Mouse (Mus musculus) liver, postnatal 0 days (tissue): ENCODE results near the gene D16Ertd472e. TPM values are rescaled to one million over a fixed set of nuclear protein-coding genes. Genes with fewer than 3 reads are reported as not detected.

ENCODE experiments used
- ATAC-seq: fragments of 200-750 bp; cut with Nextera tagmentation; 2 replicates; pipeline ENCODE4 v1.8.0; 2017; ENCODE audit warnings: mild to moderate bottlenecking, moderate library complexity
- DNase-seq: peaks from one replicate; pipeline ENCODE4 v3.0.0-alpha.2; 2016
- H3K27ac ChIP-seq: fragments of 300-500 bp; sonication (generic); 2 replicates; pipeline ENCODE4 v1.5.1; 2014; ENCODE audit warnings: antibody characterized with exemption, moderate library complexity, mild to moderate bottlenecking, low read depth
- H3K27me3 ChIP-seq: fragments of 300-500 bp; sonication (generic); 2 replicates; pipeline ENCODE4 v1.6.1; 2014; ENCODE audit warnings: low read length, control low read depth, mixed read lengths; ENCODE audit not compliant: insufficient read depth
- H3K36me3 ChIP-seq: fragments of 300-500 bp; sonication (generic); replicated peaks from 2 replicates; pipeline ENCODE4 v1.6.1; 2014; ENCODE audit warnings: mild to moderate bottlenecking, control low read depth, low read length, moderate library complexity, mixed read lengths; ENCODE audit not compliant: insufficient read depth
- H3K4me1 ChIP-seq: fragments of 300-500 bp; sonication (generic); 2 replicates; pipeline ENCODE4 v1.6.1; 2014; ENCODE audit warnings: antibody characterized with exemption, mild to moderate bottlenecking, control low read depth; ENCODE audit not compliant: insufficient read depth
- H3K4me2 ChIP-seq: fragments of 300-500 bp; sonication (generic); 2 replicates; pipeline ENCODE4 v1.6.1; 2014; ENCODE audit warnings: low read depth, mild to moderate bottlenecking, low read length, moderate library complexity, mixed read lengths
- H3K4me3 ChIP-seq: fragments of 300-500 bp; sonication (generic); 2 replicates; pipeline ENCODE4 v1.5.1; 2014; ENCODE audit warnings: low read depth, low read length
- H3K9ac ChIP-seq: fragments of 300-500 bp; sonication (generic); replicated peaks from 2 replicates; pipeline ENCODE4 v1.6.1; 2014; ENCODE audit warnings: mild to moderate bottlenecking, moderate library complexity
- H3K9me3 ChIP-seq: fragments of 300-500 bp; sonication (generic); 2 replicates; pipeline ENCODE4 v1.6.1; 2016; ENCODE audit warnings: mild to moderate bottlenecking, control low read depth, low read length, mixed read lengths
- CTCF ChIP-seq: sonication (generic); IDR thresholded peaks from 2 replicates; pipeline ENCODE4 v1.5.1; 2016; ENCODE audit warnings: antibody characterized with exemption, low read depth
- EP300 ChIP-seq: IDR thresholded peaks from 2 replicates; pipeline ENCODE4 v1.6.1; 2016; ENCODE audit warnings: antibody characterized with exemption, low read depth, mild to moderate bottlenecking
- WGBS: fragments of 180-500 bp; shearing (Covaris S2); extraction: QIAGEN DNeasy Blood & Tissue Kit; methylation state at CpG from one replicate; pipeline ENCODE4 v1.1.7; 2014; ENCODE audit not compliant: insufficient replicate concordance; 5-methylcytosine and 5-hydroxymethylcytosine counted together
- polyA plus RNA-seq: library from polyadenylated mRNA; unstranded; fragments of >200 nt; fragmentation: Nextera tagmentation; extraction: Ambion mirVana; gene quantifications from 2 replicates; pipeline ENCODE4 v1.2.1, GENCODE M21; 2015

The D16Ertd472e gene
- polyA plus RNA-seq, 1 experiment from 2014 or later, result 6.0 TPM

- ATAC-seq, result no peak
- H3K9me3 ChIP-seq, result no peaks in the 10 kb centered on the region
- H3K4me1 ChIP-seq, result no peaks in the 10 kb centered on the region
- no peak overlapping the region for H3K9ac ChIP-seq
- H3K4me3 ChIP-seq, result no peak overlapping the region
- no peaks in the 10 kb centered on the region for H3K27me3 ChIP-seq
- WGBS, result 25% methylated on average over 2 of the region's 2 CpGs
- H3K4me2 ChIP-seq, result no peak overlapping the region
- no peak overlapping the region for H3K27ac ChIP-seq
- no peak for DNase-seq
- TF ChIP-seq CTCF (no peak), EP300 (no peak)
- H3K36me3 ChIP-seq, result no peaks in the 10 kb centered on the region
Measured at GRCm38 (mm10) chr16:78596381-78596780, 19.9 kb upstream of the D16Ertd472e start.

- DNase-seq (no peak), ATAC-seq (no peak)
- Histone ChIP-seq H3K27ac (no peak overlapping the region), H3K36me3 (no peaks in the 10 kb centered on the region), H3K27me3 (no peaks in the 10 kb centered on the region), H3K4me3 (no peak overlapping the region), H3K9me3 (no peaks in the 10 kb centered on the region), H3K4me2 (no peak overlapping the region), H3K4me1 (no peaks in the 10 kb centered on the region), H3K9ac (no peak overlapping the region)
- TF ChIP-seq EP300 (no peak), CTCF (no peak)
- WGBS, result 90% methylated on average over 7 of the region's 7 CpGs
Measured at GRCm38 (mm10) chr16:78595821-78596220, 19.3 kb upstream of the D16Ertd472e start.

- TF ChIP-seq EP300, result no peak
- no peak for TF ChIP-seq CTCF
- H3K36me3 ChIP-seq, result no peaks in the 10 kb centered on the region
- H3K4me2 ChIP-seq, result no peak overlapping the region
- ATAC-seq (no peak), DNase-seq (no peak)
- H3K4me3 ChIP-seq, result no peak overlapping the region
- no peak overlapping the region for H3K9ac ChIP-seq
- WGBS, result 47% methylated on average over 3 of the region's 3 CpGs
- no peak overlapping the region for H3K27ac ChIP-seq
- H3K4me1 ChIP-seq, result no peaks in the 10 kb centered on the region
- no peaks in the 10 kb centered on the region for H3K9me3 ChIP-seq
- H3K27me3 ChIP-seq, result no peaks in the 10 kb centered on the region
Measured at GRCm38 (mm10) chr16:78594154-78594553, 17.6 kb upstream of the D16Ertd472e start.

GRCm38 (mm10) chr16:78591130-78591529 is 14.6 kb upstream of the D16Ertd472e start:
- WGBS, result 81% methylated on average over 6 of the region's 6 CpGs

GRCm38 (mm10) chr16:78588821-78589220 is 12.3 kb upstream of the D16Ertd472e start:
- Histone ChIP-seq H3K9me3 (no peaks in the 10 kb centered on the region), H3K27ac (no peak overlapping the region), H3K9ac (no peak overlapping the region), H3K4me1 (peaks cover 11% of the 10 kb centered on the region; the same call in 1 of the 2 replicates), H3K4me3 (no peak overlapping the region), H3K27me3 (no peaks in the 10 kb centered on the region), H3K36me3 (no peaks in the 10 kb centered on the region), H3K4me2 (no peak overlapping the region)
- no peak for TF ChIP-seq EP300
- TF ChIP-seq CTCF, result no peak
- 69% methylated on average over 2 of the region's 2 CpGs for WGBS
- no peak for DNase-seq
- no peak for ATAC-seq

More at GRCm38 (mm10) chr16:78591130-78591529, 14.6 kb upstream of the D16Ertd472e start:
- H3K4me3 ChIP-seq, result no peak overlapping the region
- H3K9ac ChIP-seq, result no peak overlapping the region
- DNase-seq, result no peak
- H3K4me1 ChIP-seq, result 0 out of 2 replicates have a peak, but pooled peaks cover 4% of the 10 kb centered on the region
- no peaks in the 10 kb centered on the region for H3K27me3 ChIP-seq
- no peaks in the 10 kb centered on the region for H3K36me3 ChIP-seq
- no peak overlapping the region for H3K27ac ChIP-seq
- ATAC-seq, result no peak
- no peaks in the 10 kb centered on the region for H3K9me3 ChIP-seq
- TF ChIP-seq EP300, result no peak
- no peak for TF ChIP-seq CTCF
- H3K4me2 ChIP-seq, result no peak overlapping the region

- Histone ChIP-seq H3K4me3 (no peak overlapping the region), H3K36me3 (no peaks in the 10 kb centered on the region), H3K9me3 (no peaks in the 10 kb centered on the region), H3K4me1 (peaks cover 11% of the 10 kb centered on the region; the same call in 1 of the 2 replicates), H3K4me2 (no peak overlapping the region), H3K27ac (0 out of 2 replicates have a peak overlapping the region, but pooled peaks have one; percentile 3), H3K9ac (no peak overlapping the region), H3K27me3 (no peaks in the 10 kb centered on the region)
- 60% methylated on average over 7 of the region's 7 CpGs for WGBS
- ATAC-seq, result peak; percentile 57
- TF ChIP-seq EP300, result no peak
- TF ChIP-seq CTCF, result no peak
- no peak for DNase-seq
Measured at GRCm38 (mm10) chr16:78586621-78587020, 10.1 kb upstream of the D16Ertd472e start.
